Mouse (Mus musculus) c-Kit-negative CD71-positive TER-119-positive erythroid progenitor cells, embryonic 14.5 days (primary cell): ENCODE results near the gene Tnip3.

ENCODE experiments used
- DNase-seq: peaks from one replicate; pipeline ENCODE4 v3.0.0-alpha.2; 2013; ENCODE audit warnings: low read depth, low spot score

Tnip3 gene

DNA sequence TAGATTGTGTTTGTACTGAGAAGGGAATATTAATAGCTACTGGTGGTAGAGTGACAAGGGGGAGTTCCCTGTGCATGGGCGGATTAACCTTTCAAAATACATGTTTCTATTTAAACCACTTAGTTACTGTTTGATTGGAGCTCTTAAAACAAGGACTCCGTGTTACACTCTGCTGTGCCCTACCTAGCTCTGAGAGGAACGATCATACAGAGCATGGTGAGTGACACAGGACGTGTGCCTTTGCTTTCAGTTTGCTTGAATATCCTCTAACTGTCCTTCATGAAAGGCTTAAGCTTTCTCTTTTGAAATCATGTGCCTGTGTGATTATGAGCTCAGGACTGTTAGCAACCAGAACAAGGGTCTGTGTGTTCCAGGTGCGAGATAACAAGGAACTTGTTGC lies at the start of gene Tnip3:
Tnip3 (plus strand) TSS at position 122 of the 400 bp plus-strand sequence.
- no peak for DNase-seq

DNA sequence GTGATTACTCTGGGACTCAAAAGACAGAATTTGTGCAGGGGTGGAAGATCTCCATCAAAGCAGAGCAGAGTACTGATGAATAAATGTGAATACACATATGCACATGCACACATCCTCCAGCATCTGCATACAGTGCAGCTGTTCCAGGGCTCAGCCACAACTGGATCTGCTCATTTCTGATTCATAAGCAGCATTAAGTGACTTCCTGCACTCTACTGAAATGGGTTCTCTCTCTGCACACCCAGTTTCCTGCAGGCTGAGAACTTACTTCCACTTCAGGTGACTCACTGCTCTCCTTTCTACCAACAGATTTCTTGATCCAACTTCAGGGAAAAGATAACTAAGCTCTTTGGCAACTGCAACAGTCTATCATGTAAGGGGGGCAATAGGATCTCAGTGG lies 26.3 kb upstream of the Tnip3 start:
- no peak for DNase-seq

DNA sequence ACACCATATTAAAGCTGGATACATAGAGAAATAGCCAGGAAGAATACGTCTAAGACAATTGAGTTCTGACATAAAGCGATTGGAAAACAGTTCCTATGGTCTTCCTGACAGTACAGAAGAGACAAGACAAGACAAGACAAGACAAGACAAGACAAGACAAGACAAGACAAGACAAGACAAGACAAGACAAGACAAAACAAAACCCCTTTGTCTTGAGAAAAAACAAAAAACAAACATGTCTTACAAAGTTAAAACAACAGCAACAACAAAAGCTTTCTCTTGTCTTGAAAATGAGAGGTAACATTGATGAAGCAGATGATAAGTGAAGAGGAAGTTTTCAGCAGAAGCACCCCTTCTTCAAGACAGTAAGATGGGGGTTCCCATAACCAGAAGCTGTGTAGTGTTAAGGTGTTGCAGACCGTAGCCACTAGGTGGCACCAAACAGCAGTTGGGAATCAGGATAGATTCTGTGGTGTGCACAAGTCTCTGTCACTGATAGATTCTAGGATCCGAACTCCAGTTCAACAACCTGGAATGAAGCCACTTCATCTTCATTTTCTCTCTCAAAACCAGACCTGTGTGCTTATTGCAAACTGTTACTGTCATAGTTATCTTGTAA lies 15.0 kb upstream of the Tnip3 start:
- peak; percentile 12 for DNase-seq

DNA sequence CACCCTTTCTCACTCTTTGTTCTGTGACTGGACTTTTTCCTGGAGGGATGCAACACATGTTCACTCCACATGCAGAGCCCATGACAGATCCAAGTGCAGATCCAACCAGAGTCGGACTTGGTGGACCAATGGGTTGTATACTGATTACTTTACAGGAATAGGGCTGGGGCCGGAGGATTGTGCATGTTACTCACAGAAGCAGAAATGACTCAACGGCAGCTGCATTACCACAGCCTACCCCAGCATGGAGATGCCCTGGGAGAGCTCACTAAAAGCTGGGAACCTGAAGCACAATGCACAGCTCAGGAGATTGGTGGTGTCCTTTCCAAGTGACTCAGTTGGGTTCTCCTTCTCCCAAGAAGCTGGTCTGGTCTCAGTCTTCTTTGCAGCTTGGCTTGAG lies 11.3 kb upstream of the Tnip3 start:
- DNase-seq: no peak

DNA sequence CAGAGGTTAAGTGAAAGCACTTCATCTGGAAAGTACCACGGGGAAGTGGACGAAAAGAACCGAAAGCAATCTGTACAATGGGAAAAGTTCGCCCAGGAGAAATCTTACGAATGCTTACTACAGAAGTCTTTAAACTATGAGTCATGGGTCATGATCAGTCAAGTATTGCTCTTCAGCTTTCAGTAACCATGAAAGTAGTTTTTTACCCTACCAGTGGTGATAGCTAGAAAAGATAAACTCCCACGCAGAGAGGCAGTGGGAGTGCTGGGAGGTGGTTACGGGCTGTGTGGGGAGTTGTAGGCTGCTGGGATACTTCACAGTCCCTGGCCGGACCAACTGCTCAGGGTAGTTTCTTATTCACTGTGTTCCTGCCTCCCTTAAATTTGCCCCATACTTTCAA lies 8.4 kb upstream of the Tnip3 start:
- DNase-seq: no peak

DNA sequence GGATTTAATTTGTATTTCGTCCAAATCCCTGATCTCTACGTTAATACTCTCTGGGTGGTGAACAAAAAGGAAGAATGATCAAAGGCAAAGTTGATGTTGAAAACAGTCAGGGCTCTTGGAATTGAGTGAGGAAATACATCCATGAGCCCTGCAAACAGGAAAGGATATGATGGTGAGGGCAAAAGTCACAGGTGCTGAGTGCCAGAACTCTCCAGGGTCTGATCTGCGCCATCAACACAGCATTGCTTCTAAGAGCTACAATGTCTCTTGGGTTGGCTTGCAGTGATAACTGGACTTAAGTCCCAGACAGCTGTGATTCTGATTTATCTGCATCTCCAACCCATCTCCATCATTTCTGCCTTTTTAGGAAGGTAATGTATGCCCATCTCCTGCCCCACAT lies 4.3 kb upstream of the Tnip3 start:
- DNase-seq: no peak

DNA sequence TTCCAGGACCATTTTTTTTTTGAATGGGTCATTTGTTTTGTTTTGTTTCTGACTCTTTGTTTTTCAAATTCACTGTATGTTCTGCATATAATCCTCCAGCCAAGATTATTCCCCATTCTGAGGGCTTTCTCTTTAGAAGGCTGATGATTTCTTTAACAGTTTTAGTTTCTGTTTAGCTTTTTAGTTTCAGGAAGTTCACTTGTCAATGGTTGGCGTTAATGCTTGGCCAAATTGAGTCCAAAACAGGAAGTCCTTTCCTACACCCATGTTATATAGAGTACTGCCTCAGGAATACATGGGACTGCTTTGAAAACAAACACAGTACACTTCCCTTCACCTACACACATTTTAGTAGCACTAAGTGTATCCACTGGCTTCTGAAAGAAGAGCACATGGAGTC lies 2.8 kb downstream of the Tnip3 start:
- DNase-seq: no peak

DNA sequence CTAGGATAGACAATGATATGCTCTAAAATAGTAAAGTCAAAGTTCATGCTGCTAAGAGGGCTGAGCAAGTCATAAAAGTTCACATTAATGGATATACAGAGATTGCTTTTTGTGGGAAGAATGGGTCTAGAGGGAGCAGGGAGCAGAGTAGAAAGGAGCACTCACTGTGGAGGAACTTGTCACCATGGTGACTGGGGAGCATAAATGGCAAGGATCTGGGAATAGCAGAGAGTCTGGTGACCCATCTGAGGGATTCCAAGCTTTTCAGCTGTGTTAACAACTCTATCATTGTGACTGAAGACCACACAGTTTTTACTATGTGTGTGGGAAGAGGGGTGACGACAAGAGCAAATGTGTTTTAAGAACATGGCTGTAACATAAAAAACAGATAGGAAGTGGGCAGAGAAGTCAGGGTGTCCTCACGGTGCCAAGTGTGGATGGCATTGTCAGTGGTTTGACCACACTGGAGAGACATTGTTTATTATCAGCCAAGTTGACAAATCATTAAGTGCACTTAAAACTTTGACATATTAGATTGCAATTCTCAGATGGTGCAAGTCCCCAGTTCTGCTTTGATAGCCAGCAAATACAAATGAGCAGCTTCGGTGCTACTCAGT lies 6.2 kb downstream of the Tnip3 start:
- DNase-seq: no peak

DNA sequence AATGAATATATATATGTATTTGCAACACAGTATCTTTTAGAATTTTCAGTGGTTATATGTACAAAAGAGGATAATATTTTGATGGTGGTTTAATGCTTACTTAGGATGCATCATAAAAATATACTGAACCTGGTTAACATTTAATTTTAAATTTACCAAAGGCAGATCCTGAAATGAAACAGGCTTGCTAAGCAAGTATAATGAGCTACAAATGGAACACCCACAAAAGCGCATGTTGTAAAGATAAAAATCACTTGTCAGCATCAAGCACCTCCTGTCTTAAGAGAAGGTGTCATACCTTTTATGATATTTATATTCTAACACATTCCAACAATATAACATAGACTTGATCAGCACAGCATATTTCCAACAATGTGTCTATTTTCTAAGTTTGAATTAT lies 8.6 kb downstream of the Tnip3 start:
- DNase-seq: no peak

DNA sequence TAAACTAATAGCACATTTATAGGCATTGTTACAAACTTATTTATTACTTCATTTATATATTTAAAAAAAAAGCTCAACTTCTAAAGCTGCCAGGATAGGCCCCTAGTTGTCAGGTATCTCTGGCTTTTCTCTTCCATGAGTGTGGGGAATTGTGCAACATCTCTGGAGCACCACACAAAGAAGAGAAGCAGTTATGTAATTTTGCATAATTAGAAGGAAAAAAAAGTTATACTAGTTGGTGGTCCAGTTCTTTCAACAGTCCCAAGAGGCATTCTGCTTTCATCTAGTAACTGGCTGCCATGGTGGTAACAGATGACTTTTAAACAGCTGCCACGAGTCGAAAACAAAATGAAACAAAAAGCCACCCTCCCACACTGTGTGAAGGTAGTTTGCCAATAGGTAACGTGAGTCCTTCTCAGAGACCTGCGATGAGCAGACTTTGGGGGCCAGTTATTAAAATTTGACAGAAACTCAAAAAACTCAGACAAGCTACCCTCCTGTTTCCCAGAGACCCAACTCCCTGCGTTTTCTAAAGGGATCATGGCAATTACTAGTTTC lies 12.3 kb downstream of the Tnip3 start:
- no peak for DNase-seq

DNA sequence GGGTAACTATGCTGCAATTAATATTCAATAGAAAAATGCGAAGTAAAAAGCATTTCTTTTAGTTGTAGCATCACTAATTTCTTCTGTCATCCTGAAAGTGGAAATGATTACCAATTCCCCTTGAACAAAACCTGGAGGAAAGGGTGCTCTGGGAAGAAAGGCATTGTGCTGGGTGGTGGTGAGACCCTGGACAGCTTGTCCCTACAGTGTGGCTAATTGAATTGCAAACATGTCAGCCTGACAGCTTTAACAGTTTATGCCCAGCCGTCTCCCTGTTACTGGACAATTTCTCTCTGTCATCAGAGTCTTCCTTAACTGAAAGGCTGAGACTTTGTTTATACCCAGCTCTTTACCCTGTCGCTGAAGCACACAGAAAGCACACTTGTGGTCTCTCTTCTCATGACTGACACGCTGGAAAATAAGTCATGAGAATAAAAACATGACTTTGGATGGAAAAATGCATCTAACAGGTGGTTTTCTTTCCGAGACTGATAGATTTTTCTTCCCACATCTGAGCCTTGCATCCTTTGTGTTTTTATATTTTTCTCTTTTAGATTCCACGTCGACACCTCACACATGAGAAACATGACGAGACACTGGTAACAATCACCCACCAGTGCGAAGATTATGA lies 13.0 kb downstream of the Tnip3 start:
- DNase-seq: no peak

DNA sequence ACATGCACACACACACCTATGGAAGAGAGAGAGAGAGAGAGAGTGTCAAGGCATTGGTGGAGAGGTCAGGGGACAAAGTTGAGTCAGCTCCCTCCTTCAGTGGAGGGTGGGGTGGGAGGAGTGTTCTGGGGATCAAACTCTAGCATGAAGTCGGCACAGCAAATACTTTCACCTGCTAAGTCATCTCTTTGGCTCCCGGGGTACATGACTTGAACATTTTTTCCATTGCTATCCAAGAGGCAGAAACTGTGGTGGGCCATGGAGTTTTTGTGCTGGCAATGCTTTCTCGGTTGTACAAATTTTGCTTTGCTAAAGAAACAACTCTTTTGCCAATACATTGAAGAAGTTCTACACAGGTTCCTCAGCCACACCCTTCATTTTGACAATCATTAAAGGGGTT lies 13.8 kb downstream of the Tnip3 start:
- DNase-seq: no peak

DNA sequence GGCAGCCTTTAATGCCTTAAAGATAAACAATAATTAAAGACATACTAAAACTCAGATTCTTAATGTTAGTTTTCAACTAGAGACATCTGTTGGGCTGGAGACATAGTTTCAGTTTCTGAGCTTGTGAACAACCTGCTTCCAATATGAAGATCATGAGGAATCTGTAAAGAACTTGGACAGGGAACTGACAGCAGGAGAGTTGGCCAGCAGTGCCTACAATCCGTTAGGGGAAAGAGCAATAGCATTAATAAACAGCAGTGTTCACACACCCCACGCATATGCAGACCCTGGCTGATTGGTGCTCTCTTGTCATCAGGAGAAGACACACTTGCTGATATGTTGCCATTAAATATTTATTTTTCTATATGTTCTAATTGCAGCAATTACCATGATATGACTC lies 15.0 kb downstream of the Tnip3 start:
- no peak for DNase-seq

DNA sequence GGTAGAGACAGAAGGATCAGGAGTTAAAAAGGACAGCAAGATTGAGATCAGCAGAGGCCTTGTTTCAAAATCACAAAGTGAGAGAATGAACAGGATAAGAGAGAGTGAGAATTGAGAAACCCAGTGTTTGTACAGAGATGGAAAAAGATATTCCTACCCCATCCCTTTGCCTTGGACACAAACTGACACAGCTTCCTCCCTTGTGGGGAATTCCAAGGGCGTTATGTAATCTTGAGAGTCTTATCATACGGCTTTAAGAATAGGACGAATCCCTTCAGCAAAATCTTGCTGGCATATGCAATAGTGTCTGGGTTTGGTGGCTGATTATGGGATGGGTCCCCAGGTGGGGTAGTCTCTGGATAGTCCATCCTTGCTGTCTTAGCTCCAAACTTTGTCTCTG lies 16.0 kb downstream of the Tnip3 start:
- no peak for DNase-seq

DNA sequence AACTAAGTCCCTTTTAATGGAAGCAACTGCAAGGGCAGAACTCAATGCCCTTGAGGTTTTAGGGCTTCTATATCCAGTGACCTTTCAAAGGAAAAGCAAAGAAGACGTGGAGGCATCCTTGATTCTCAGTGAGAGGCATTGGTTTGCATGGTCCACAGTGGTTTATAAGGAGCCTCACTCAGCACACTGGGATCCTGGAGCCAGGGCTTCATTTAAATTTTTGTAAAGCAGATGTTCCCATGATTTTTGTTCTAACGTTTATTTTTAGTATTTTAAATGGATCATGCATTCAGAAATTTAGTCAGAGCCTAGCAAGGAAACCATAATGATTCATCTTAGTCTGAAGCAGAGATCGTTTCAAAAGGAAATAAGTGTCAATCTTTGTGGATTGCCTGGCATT lies 17.3 kb downstream of the Tnip3 start:
- no peak for DNase-seq

DNA sequence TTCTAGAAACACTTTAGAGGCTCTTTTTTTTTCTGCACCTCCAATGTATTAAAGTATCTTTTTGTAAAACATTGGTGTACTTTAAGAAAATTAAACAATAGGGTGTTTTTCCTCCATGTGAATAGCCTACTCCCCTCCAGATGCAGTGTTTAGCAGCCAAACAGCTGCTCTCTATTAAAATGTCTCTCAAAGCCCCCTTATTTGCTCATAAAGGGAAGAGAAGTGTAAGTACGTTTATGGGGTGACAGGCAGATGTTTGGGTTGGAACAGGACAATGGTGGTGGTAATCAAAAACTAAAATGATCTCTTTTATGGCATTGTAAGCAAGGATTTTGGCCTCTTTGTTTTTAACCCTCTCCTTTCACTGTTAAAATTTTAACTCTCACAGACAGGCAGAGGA lies 17.8 kb downstream of the Tnip3 start:
- no peak for DNase-seq

DNA sequence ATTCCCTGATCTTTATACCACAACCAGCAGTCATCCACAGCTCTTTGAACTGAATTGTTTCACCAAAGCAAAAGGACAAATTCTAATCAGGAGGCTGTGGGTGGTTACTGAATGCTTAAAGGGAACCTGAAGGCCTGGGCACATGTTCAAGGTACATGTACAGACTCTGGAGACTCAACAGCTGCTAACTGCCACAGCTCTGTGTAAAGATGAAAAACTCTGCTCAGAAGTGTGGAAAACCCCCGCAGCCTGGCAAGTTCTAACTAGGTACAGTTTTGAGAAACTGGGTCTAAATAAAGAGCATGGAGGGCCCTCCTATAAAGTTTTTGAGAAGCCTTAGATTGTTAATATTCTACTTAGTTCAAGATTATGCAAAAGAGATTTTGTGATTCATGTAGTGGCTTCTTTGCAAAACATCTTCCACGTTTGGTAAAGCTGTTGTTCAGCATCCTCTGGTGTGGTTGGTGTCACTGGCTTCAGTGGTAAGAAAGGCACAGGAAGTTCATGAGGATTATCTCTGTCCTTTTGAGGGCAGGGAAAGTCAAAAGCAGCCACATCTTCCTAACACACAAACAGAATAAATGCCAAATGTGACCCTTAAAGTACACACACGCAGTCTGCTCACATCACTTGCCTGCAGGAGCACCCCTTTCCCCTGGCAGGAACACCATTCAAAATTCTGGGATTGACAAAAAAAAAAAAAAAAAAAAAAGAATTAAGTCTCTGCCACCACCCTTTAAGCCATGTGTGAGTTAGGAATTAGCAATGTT lies 39.0 kb downstream of the Tnip3 start:
- DNase-seq: no peak

DNA sequence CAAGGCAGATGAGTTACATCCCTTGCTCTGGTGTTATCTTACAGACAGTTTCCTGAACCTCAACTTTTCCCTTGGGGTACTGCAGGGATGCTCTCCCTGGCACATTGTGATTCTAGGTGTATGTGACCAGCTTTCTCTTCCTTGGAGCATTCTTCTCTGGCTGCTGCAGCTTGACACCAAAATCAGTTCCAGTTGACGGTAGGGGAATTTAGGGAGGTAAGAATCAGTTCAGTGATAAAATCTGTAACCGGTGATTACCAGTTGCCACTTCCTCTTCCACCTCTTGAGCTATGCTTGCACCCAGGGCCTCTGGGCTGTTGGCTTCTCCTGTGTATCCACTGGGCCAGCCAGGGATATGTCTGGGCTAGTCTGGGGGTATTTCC lies 39.5 kb downstream of the Tnip3 start:
- no peak for DNase-seq

DNA sequence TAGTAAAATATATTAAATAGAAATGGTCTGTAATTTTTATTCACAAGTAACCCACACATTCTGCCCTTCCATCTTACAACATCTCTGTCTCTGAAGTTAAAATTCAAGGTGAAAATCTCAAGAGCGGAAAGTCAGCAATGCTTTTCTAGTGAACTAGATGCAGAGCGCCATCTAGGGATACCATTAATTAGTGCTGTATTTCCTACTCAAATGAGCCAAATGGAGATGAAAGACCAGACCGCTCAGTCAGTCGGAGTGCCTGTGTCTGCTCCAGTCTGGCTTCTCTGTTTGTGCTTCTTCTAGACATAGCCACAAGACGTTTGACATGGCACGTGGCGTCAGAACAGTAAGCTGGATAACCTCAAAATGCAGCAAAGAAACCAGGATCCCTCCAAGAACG lies 44.6 kb downstream of the Tnip3 start:
- no peak for DNase-seq

DNA sequence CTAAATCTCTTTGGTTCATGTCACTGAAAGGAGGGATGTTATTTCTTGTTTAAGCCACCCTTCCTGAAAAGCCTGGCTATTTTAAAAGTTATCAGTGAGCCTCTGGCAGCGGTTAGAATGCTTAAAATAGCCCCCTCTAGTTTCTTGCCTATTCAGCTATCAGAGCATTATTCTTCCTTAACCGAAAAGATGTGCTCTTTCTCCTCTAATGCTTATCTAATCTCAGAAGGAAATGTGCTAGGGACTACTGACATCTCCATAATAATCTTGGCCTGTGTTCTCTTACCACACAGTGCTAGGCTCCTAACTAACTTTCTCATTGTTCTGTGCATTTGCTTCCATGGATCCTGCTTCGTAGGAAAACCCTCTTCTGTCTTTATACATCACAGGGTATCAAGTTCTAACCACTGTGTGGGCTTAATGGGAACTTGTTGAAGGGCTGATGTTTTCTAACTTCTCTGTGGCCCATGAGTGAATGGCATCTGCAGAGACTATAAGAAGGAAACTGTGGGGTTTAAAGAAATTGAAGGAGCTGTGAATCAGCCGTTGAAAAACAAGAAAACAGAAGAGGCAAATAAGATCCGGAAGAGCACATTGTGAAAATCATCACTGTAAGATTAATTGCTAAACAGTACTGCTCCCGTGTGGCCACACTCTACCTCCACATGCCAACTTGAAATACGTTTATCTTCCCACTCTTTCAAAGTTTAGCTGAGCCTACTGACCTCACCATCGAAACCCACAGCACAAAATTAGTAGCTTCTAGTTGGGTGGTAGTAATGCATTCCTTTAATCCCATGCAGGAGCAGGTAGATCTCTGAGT lies 53.2 kb downstream of the Tnip3 start:
- DNase-seq: no peak

DNA sequence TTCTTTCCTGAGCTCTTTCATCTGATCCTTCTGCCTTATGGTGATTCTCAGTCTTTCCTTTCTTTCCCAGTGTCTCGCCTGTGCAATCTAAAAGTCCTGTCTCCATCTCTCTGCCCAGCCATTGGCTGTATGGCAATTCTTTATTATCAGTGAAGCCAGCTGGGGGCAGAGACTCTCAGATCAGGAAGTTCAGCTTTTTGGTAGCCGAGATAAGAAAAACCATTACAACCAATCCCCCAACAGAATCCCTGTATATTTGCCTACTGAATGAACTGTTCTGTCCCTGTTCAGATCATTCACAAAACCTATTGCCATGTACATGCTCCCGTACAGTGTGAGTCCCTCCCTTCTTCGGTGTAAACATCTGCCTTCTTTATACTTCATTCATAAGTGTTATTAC lies 57.9 kb downstream of the Tnip3 start:
- no peak for DNase-seq
